Mouse (Mus musculus) stomach, embryonic 16.5 days (tissue): ENCODE data around the gene Crybg2. TPM values are rescaled to one million over a fixed set of nuclear protein-coding genes. Genes with fewer than 3 reads are reported as not detected.

Experiments used
- polyA plus RNA-seq: library from polyadenylated mRNA; unstranded; fragments of >200 nt; fragmentation: Nextera tagmentation; extraction: Ambion mirVana; gene quantifications from 2 replicates; pipeline ENCODE4 v1.2.1, GENCODE M21; 2015

Gene Crybg2
- polyA plus RNA-seq, 1 experiment from 2014 or later, result 19.3 TPM

Other genes starting within 250 kb of the Crybg2 start
- gene Rps6ka1, start 173.0 kb upstream of the Crybg2 start, polyA plus RNA-seq, result 69.2 and 71.8 TPM in 2 replicates
- 1,639 and 1,753 TPM in 2 replicates for gene Hmgn2, start 92.2 kb upstream of the Crybg2 start, polyA plus RNA-seq
- gene Dhdds, start 59.9 kb upstream of the Crybg2 start, polyA plus RNA-seq, result 43.0 and 45.8 TPM in 2 replicates
- gene Lin28a, start 42.0 kb upstream of the Crybg2 start, polyA plus RNA-seq, result 0.13 and 0.22 TPM in 2 replicates
- gene Zfp683, start 7.0 kb upstream of the Crybg2 start, polyA plus RNA-seq, result not detected in 2 replicates
- gene Cd52, start 34.3 kb downstream of the Crybg2 start, polyA plus RNA-seq, result 25.8 and 44.2 TPM in 2 replicates
- gene Ubxn11, start 41.8 kb downstream of the Crybg2 start, polyA plus RNA-seq, result 6.4 and 7.0 TPM in 2 replicates
- 397 and 438 TPM in 2 replicates for gene Sh3bgrl3, start 68.0 kb downstream of the Crybg2 start, polyA plus RNA-seq
- gene Cep85, start 126.3 kb downstream of the Crybg2 start, polyA plus RNA-seq, result 110 and 113 TPM in 2 replicates
- gene Gm7534, start 142.2 kb downstream of the Crybg2 start, polyA plus RNA-seq, result not detected in 2 replicates
- 0.30 and 0.55 TPM in 2 replicates for gene Catsper4, start 166.6 kb downstream of the Crybg2 start, polyA plus RNA-seq
- 10.7 and 13.4 TPM in 2 replicates for gene Cnksr1, start 177.6 kb downstream of the Crybg2 start, polyA plus RNA-seq
- gene E130218I03Rik, start 182.8 kb downstream of the Crybg2 start, polyA plus RNA-seq, result 0.26 and 0.45 TPM in 2 replicates
- gene Zfp593, start 184.8 kb downstream of the Crybg2 start, polyA plus RNA-seq, result 12.9 and 13.0 TPM in 2 replicates
- gene Gm30191, start 186.1 kb downstream of the Crybg2 start, polyA plus RNA-seq, result not detected in 2 replicates
- gene Grrp1, start 193.3 kb downstream of the Crybg2 start, polyA plus RNA-seq, result 3.2 and 3.5 TPM in 2 replicates
- gene Pdik1l, start 227.1 kb downstream of the Crybg2 start, polyA plus RNA-seq, result 17.7 and 19.0 TPM in 2 replicates